Mouse (Mus musculus) induced T-regulatory cell, adult 2 months (primary cell): ENCODE results near the gene Smr3a.

ENCODE experiments used
- DNase-seq: peaks from one replicate; pipeline ENCODE4 v3.0.0-alpha.2; 2012; ENCODE audit warnings: low read depth

Smr3a gene

DNA sequence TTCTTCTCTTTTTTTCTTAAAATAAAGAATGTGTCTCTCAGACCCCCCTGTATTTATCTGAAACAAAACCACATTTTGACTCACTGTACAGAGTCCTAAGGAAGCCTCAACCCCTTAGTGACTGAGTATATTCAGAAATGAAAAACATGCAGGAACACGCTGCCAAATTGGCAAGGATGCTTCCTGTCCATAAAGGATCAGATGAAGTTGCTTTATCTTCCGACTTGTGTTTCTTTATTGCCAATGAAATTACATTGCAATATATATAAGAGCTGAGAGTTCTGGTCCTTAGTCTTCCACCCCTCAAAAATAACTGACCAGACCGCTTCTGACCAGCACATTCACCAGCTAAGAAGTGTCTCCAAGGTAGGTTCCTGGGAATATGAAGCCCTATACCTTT is at the start of gene Smr3a:
TSS of gene Smr3a (plus strand) at position 301 of the 400 bp plus-strand sequence.
- DNase-seq, result no peak

DNA sequence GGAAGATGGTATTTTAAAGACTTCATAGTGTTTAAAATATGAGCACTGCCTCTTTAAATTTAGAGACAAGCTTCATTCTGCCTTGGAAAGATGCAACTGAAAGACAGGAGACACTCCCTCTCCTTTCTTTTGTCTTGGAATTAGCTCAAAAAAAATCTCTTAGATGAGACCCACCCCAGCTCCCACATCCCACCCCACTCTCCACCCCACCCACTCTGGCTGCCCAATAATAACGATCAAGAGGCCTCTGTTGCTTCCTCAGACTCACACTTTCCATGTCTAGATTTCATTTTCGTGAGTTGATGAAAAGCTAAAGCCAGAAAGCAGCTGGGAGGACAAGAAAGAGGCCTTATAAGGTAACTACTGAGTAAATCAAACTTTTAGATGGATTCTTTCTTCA is 33.1 kb upstream of the Smr3a start, which contains the start of the genes 2310003L06Rik and Gm28434:
TSS of gene 2310003L06Rik (plus strand) at position 259 of the 400 bp plus-strand sequence.
TSS of gene Gm28434 (plus strand) at position 317 of the 400 bp plus-strand sequence.
- DNase-seq, result no peak

DNA sequence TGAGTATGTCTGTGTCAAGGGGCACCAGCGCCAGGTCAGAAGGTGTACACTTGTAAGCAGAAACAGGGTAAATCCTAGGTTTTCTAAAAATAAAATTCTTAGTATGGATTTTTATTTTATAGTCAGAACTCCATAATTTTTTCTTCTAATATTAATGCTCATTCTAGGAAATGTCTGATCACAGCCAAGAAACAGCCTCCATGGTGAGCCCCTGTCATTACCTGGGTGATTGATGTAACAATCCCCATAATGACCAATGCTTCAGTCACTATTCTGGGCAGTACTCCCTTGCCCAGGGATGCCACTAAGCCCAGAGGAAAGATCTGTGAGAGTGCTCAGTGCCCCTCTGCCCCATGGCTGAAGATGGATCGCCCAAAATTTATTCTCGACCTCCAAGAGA is 23.2 kb upstream of the Smr3a start, which contains the start of gene Cabs1:
TSS of gene Cabs1 (plus strand) at position 301 of the 400 bp plus-strand sequence.
- no peak for DNase-seq

DNA sequence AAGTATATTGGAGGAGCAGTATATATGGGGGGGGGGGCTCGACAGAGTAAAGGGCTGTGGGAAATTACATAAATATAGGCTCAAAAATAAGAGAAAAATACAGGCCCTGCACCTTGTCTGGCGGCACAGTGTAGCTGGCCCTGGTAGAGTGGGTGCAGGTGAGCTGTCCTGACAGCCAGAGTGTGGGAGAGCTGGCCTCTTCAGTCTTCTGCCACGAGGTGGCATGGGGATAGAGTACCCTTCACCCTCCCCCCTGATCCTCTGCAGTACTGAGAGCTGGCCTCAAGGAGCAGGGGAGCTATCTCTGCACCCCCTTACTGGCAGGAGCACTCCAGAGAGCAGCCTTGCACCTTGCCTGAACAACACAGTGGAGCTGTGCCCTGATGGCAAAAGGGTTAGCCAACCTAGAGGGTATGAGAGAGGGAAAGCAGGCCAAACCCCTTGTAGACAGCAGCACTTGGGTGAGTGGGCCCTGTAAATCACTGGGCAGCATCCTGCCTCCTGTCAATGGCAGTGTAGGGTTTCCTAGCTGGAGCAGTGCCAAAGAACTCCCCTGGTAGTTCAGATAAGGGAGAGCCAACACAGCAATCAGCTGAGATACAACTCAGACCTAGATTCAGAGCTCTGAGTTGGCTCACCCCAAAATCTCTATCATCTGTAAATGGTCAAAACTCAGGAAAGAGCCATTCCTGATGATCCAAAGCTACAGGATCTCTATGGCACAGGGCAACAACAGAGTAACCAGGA is 19.7 kb upstream of the Smr3a start:
- no peak for DNase-seq

DNA sequence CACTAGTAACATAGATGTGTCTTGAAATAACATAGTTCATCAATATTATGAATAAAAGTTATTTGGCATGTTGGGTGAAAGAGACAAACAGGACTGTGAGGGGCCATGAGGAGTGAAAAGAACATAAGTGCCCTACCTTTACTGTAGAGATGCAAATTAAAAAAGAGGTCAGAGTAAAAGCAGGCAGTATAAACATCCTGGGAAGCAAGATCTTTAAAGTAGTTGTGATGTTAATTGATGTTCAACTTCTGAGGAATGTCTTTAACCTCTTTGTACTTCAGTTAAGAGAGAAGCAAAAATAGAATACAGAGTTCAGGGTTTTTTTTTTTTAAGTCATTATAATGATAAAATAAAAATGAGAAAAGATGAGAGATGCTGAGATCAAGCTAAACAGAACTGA is 2.9 kb downstream of the Smr3a start:
- no peak for DNase-seq
